8 mouse cellular contexts compared by ENCODE assay signal in genomic region chr3:30011712-30012111, GRCm38 (mm10).
DNase-seq lines count a peak whose midpoint lies in the region; ATAC-seq lines count a peak whose summit lies in the region.

No protein-coding gene starts in this region.

- intact Hi-C loops in gastrocnemius, postnatal 36 days (cut with DNase I), result no loop called here

- H3K9ac ChIP-seq in liver, embryonic 12.5 days, result no peak overlapping the region
- H3K9ac ChIP-seq in liver, embryonic 11.5 days (ENCODE audit: low read depth, low read length), result no peak overlapping the region
- peak overlapping the region; percentile 78 for H3K9ac ChIP-seq in embryonic facial prominence, embryonic 12.5 days
- no peak overlapping the region for H3K9ac ChIP-seq in hindbrain, embryonic 16.5 days (ENCODE audit: low read depth, low read length)
- peak overlapping the region; percentile 58; the same call in 1 of the 2 replicates for H3K9ac ChIP-seq in neural tube, embryonic 12.5 days

- no peak for DNase-seq in liver, embryonic 11.5 days (ENCODE audit: low spot score)
- DNase-seq in left cerebral cortex, adult 9 months (ENCODE audit: low spot score in 2 of 2), result no peak
- DNase-seq in gastrocnemius, postnatal 36 days, result no peak

- H3K4me2 ChIP-seq in liver, embryonic 12.5 days, result peak overlapping the region; percentile 67; the same call in 1 of the 2 replicates
- H3K4me2 ChIP-seq in liver, embryonic 11.5 days, result no peak overlapping the region; the same call in 1 of the 2 replicates
- peak overlapping the region; percentile 74 for H3K4me2 ChIP-seq in embryonic facial prominence, embryonic 12.5 days (replicated peaks)
- peak overlapping the region; percentile 74 for H3K4me2 ChIP-seq in hindbrain, embryonic 16.5 days (ENCODE audit: low read length)
- peak overlapping the region; percentile 85 for H3K4me2 ChIP-seq in neural tube, embryonic 12.5 days (replicated peaks)

- H3K36me3 ChIP-seq in liver, embryonic 12.5 days, result no peaks in the 10 kb centered on the region
- no peaks in the 10 kb centered on the region for H3K36me3 ChIP-seq in liver, embryonic 11.5 days (ENCODE audit: control insufficient read depth, insufficient read depth, low read length)
- no peaks in the 10 kb centered on the region for H3K36me3 ChIP-seq in embryonic facial prominence, embryonic 12.5 days
- H3K36me3 ChIP-seq in hindbrain, embryonic 16.5 days (ENCODE audit: control insufficient read depth, insufficient read depth, low read length), result no peaks in the 10 kb centered on the region
- no peaks in the 10 kb centered on the region for H3K36me3 ChIP-seq in neural tube, embryonic 12.5 days

- no peak for ATAC-seq in liver, embryonic 12.5 days
- no peak for ATAC-seq in liver, embryonic 11.5 days (replicated peaks; ENCODE audit: low FRiP score)
- ATAC-seq in embryonic facial prominence, embryonic 12.5 days (ENCODE audit: insufficient number of reproducible peaks, insufficient read depth, low FRiP score, low TSS enrichment), result no peak
- ATAC-seq in hindbrain, embryonic 16.5 days, result no peak
- ATAC-seq in neural tube, embryonic 12.5 days (ENCODE audit: low FRiP score, low read depth), result no peak
- no peak for ATAC-seq in granulocyte monocyte progenitor cell, adult 5-6 weeks (replicated peaks; ENCODE audit: poor library complexity, severe bottlenecking)

- no peak overlapping the region for H3K4me3 ChIP-seq in liver, embryonic 12.5 days
- H3K4me3 ChIP-seq in liver, embryonic 11.5 days (ENCODE audit: low read depth, low read length), result no peak overlapping the region
- H3K4me3 ChIP-seq in embryonic facial prominence, embryonic 12.5 days, result peak overlapping the region; percentile 56
- H3K4me3 ChIP-seq in hindbrain, embryonic 16.5 days (ENCODE audit: low read length), result peak overlapping the region; percentile 48
- H3K4me3 ChIP-seq in neural tube, embryonic 12.5 days, result peak overlapping the region; percentile 46; the same call in 1 of the 2 replicates

- no peaks in the 10 kb centered on the region for H3K4me1 ChIP-seq in liver, embryonic 12.5 days
- H3K4me1 ChIP-seq in liver, embryonic 11.5 days (replicated peaks; ENCODE audit: control insufficient read depth, insufficient read depth, low read length), result no peaks in the 10 kb centered on the region
- 0 out of 2 replicates have a peak, but pooled peaks cover 7% of the 10 kb centered on the region for H3K4me1 ChIP-seq in embryonic facial prominence, embryonic 12.5 days
- H3K4me1 ChIP-seq in hindbrain, embryonic 16.5 days (ENCODE audit: control insufficient read depth, insufficient read depth, low read depth, low read length), result peaks cover 3% of the 10 kb centered on the region
- H3K4me1 ChIP-seq in neural tube, embryonic 12.5 days, result peaks cover 11% of the 10 kb centered on the region

- WGBS in liver, embryonic 12.5 days (ENCODE audit: insufficient replicate concordance), result 22% methylated on average over 6 of the region's 6 CpGs
- 25% methylated on average over 6 of the region's 6 CpGs for WGBS in liver, embryonic 11.5 days
- WGBS in embryonic facial prominence, embryonic 12.5 days, result 8% methylated on average over 6 of the region's 6 CpGs
- 8% methylated on average over 6 of the region's 6 CpGs for WGBS in hindbrain, embryonic 16.5 days
- 6% methylated on average over 6 of the region's 6 CpGs for WGBS in neural tube, embryonic 12.5 days

- no peak overlapping the region for H3K27ac ChIP-seq in liver, embryonic 12.5 days
- no peak overlapping the region for H3K27ac ChIP-seq in liver, embryonic 11.5 days (ENCODE audit: low read depth, low read length)
- H3K27ac ChIP-seq in embryonic facial prominence, embryonic 12.5 days, result no peak overlapping the region; the same call in 1 of the 2 replicates
- H3K27ac ChIP-seq in hindbrain, embryonic 16.5 days (ENCODE audit: low read depth, low read length), result no peak overlapping the region
- no peak overlapping the region for H3K27ac ChIP-seq in neural tube, embryonic 12.5 days

- peaks cover 46% of the 10 kb centered on the region for H3K27me3 ChIP-seq in liver, embryonic 12.5 days (replicated peaks)
- H3K27me3 ChIP-seq in liver, embryonic 11.5 days (replicated peaks; ENCODE audit: control insufficient read depth, insufficient read depth, low read length), result peaks cover 15% of the 10 kb centered on the region
- no peaks in the 10 kb centered on the region for H3K27me3 ChIP-seq in embryonic facial prominence, embryonic 12.5 days
- peaks cover 6% of the 10 kb centered on the region for H3K27me3 ChIP-seq in hindbrain, embryonic 16.5 days (replicated peaks; ENCODE audit: control insufficient read depth, insufficient read depth, low read length)
- H3K27me3 ChIP-seq in neural tube, embryonic 12.5 days (replicated peaks), result no peaks in the 10 kb centered on the region

- no peaks in the 10 kb centered on the region for H3K9me3 ChIP-seq in liver, embryonic 12.5 days (replicated peaks)
- no peaks in the 10 kb centered on the region for H3K9me3 ChIP-seq in liver, embryonic 11.5 days (ENCODE audit: control insufficient read depth, low read length)
- no peaks in the 10 kb centered on the region for H3K9me3 ChIP-seq in embryonic facial prominence, embryonic 12.5 days
- no peaks in the 10 kb centered on the region for H3K9me3 ChIP-seq in hindbrain, embryonic 16.5 days (ENCODE audit: control insufficient read depth, low read length)
- no peaks in the 10 kb centered on the region for H3K9me3 ChIP-seq in neural tube, embryonic 12.5 days

Comparison
In these comparisons a context has a peak if more than half of its experiments do, and no peak if none do; other contexts are left out.
1. H3K4me3 ChIP-seq: peak in embryonic facial prominence, embryonic 12.5 days (single experiment), hindbrain, embryonic 16.5 days (single experiment) and neural tube, embryonic 12.5 days (single experiment); none in liver, embryonic 12.5 days (single experiment) and liver, embryonic 11.5 days (single experiment).
2. H3K9ac ChIP-seq: peak in embryonic facial prominence, embryonic 12.5 days (single experiment) and neural tube, embryonic 12.5 days (single experiment); none in liver, embryonic 12.5 days (single experiment), liver, embryonic 11.5 days (single experiment) and hindbrain, embryonic 16.5 days (single experiment).